Mouse (Mus musculus): ENCODE data around the gene Tanc1.

Gene Tanc1

GRCm38 (mm10) chr2:59651801-59652200 lies 40.0 kb downstream of the Tanc1 start:
- no peak for DNase-seq (ENCODE audit: low spot score)

GRCm38 (mm10) chr2:59652702-59653101 lies 40.9 kb downstream of the Tanc1 start:
- DNase-seq (ENCODE audit: low spot score): no peak

- peak; percentile 64 for DNase-seq (ENCODE audit: low spot score)
These were observed 41.7 kb downstream of the Tanc1 start for GRCm38 (mm10) chr2:59653306-59654165.

GRCm38 (mm10) chr2:59655471-59655870 lies 43.6 kb downstream of the Tanc1 start:
- no peak for DNase-seq (ENCODE audit: low spot score)

- peak; percentile 71 for DNase-seq (ENCODE audit: low spot score)
These were observed 44.8 kb downstream of the Tanc1 start for GRCm38 (mm10) chr2:59656680-59657079.

- DNase-seq (ENCODE audit: low spot score): no peak
These were observed 47.8 kb downstream of the Tanc1 start for GRCm38 (mm10) chr2:59659686-59660085.

- DNase-seq (ENCODE audit: low spot score): no peak
These were observed 49.3 kb downstream of the Tanc1 start for GRCm38 (mm10) chr2:59660891-59661805.

GRCm38 (mm10) chr2:59664803-59665567 lies 53.1 kb downstream of the Tanc1 start:
- DNase-seq (ENCODE audit: low spot score): no peak

GRCm38 (mm10) chr2:59666533-59666932 lies 54.7 kb downstream of the Tanc1 start:
- no peak for DNase-seq (ENCODE audit: low spot score)

- peak; percentile 92 for DNase-seq (ENCODE audit: low spot score)
These were observed 58.5 kb downstream of the Tanc1 start for GRCm38 (mm10) chr2:59670087-59671060.

GRCm38 (mm10) chr2:59671671-59672070 lies 59.8 kb downstream of the Tanc1 start:
- no peak for DNase-seq (ENCODE audit: low spot score)

- no peak for DNase-seq (ENCODE audit: low spot score)
These were observed 60.2 kb downstream of the Tanc1 start for GRCm38 (mm10) chr2:59672086-59672485.

GRCm38 (mm10) chr2:59672686-59673085 lies 60.8 kb downstream of the Tanc1 start:
- DNase-seq (ENCODE audit: low spot score): no peak

- no peak for DNase-seq (ENCODE audit: low spot score)
These were observed 61.5 kb downstream of the Tanc1 start for GRCm38 (mm10) chr2:59673351-59673750.

GRCm38 (mm10) chr2:59673877-59674276 lies 62.0 kb downstream of the Tanc1 start:
- no peak for DNase-seq (ENCODE audit: low spot score)

- DNase-seq (ENCODE audit: low spot score): no peak
These were observed 63.6 kb downstream of the Tanc1 start for GRCm38 (mm10) chr2:59675270-59675995.

- no peak for DNase-seq (ENCODE audit: low spot score)
These were observed 64.2 kb downstream of the Tanc1 start for GRCm38 (mm10) chr2:59676041-59676440.

- DNase-seq (ENCODE audit: low spot score): peak; percentile 67
These were observed 64.6 kb downstream of the Tanc1 start for GRCm38 (mm10) chr2:59676442-59676841.

GRCm38 (mm10) chr2:59679424-59680020 lies 67.7 kb downstream of the Tanc1 start:
- DNase-seq (ENCODE audit: low spot score): no peak

- no peak for DNase-seq (ENCODE audit: low spot score)
These were observed 68.9 kb downstream of the Tanc1 start for GRCm38 (mm10) chr2:59680736-59681135.

All from MN1 (cell line).